Mouse (Mus musculus): Measurements from ENCODE around the gene Serpine3. TPM values are rescaled to one million over a fixed set of nuclear protein-coding genes. Genes with fewer than 3 reads are reported as not detected.

The Serpine3 gene
- polyA plus RNA-seq, 2 experiments from 2014 or later = not detected

Other genes with a start within 250 kb of the Serpine3 start
- not detected for gene Gucy1b2, start 207.4 kb upstream of the Serpine3 start, polyA plus RNA-seq (2017; shearing (Covaris generic))
- gene Fam124a, start 107.9 kb upstream of the Serpine3 start, polyA plus RNA-seq (2017; shearing (Covaris generic)) = not detected
- gene Gm4131, start 96.7 kb upstream of the Serpine3 start, polyA plus RNA-seq (2017; shearing (Covaris generic)) = not detected
- gene Ints6, start 97.5 kb downstream of the Serpine3 start, polyA plus RNA-seq (2017; shearing (Covaris generic)) = 10 to 100 TPM; 17.1 to 26.8 TPM
- gene Wdfy2, start 174.0 kb downstream of the Serpine3 start, polyA plus RNA-seq (2017; shearing (Covaris generic)) = 1 to 10 TPM; 4.5 to 6.2 TPM